Mouse (Mus musculus): ENCODE results near the gene Sgce.

Sgce gene

DNA sequence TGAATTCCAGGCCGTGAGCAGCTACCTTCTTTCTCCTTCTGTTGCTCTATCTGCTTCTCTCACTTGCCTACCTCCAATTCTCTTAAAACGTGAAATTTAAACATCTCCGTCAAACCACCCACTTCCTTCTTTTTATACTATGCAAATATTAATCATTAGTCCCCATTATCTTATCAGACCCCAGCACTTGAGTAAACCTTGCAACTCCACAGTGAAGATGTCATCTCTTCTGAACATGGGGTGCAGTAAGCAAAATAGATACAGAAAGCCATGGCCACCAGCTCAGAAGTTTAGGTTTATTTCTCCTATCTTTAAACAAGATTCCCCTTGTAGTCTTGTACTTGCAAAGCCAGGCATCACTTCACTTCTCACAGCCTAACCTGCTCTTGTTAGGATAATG lies 99.7 kb downstream of the Sgce start:
- no peak for DNase-seq (ENCODE audit: low spot score)

DNA sequence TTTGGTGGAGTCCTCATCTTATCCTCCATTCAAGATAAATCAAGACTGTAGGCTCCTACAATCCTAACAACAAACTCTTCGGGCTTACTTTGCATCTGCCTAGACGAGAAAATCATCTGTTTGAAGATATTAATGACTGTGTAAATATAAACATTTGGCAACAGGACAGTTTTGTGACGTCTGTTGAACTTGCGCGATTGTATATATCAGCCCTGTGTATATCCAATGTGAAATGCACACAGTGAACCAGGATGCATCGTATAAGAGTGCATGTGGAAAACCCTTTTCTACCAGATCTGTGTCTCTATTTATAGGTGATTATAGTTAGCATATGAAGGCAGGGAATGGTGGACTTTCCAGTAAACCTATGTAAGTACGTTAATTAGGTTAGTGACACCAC lies 104.9 kb downstream of the Sgce start:
- no peak for DNase-seq (ENCODE audit: low spot score)

DNA sequence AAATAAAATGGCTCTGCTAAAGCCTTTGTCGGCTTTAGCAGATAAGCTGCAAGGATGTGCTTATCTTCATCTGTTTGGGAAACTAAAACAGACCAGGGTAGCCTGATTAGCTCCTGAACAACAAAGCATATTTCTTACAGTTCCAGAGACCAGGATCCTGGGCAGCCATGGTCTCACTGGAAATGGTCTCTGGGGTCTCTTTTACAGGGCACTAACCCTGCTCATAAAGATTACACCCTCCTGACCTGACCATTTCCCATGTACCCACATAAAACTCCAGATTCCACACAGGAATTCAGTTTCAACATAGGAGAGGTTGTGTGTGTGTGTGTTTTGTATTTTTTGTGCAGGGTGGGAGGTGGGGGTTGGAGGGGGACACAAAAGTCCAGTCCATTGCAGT lies 112.2 kb downstream of the Sgce start:
- no peak for DNase-seq (ENCODE audit: low spot score)

DNA sequence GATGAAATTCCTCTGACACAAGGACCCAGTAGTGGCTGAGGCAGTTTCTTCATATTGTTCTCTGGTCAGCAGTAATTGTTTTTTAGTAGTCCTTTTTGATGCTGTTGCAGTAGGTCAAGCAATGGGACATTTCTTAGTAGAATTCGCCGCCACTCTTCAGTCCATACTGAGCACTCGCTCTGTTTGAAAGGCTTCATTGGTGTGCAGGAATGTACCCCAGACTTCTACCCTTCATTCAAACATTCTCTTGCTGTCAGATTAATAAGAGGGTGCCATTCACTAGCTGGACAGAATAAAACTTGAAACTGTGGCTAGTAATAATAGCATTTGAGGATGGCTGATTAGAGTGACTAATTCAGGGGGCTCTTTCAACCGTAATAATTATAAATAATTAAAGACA lies 113.8 kb downstream of the Sgce start:
- no peak for DNase-seq (ENCODE audit: low spot score)

DNA sequence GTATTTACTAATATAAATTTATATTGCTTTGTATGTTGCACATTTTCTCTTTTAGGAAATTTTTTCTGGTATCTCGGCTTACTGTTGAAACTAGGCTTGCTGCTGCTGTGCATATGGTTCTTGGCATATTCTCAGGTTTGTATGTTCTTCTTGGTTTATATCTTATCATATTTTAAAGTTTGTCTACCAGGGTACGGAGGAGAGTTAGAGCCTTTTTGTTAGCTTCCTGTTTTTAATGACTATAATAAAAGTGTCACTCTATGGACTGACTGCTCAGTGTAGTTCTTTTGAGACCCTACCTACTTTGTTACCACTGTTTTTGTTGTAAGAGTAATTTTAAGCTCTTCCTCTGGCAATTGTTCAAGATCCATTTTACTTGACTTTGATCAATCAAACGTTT lies 115.5 kb downstream of the Sgce start:
- DNase-seq (ENCODE audit: low spot score) = no peak
